Mouse (Mus musculus) gonadal fat pad, adult 2 months (tissue): ENCODE measurements around the gene Efhb. TPM values are rescaled to one million over a fixed set of nuclear protein-coding genes. Genes with fewer than 3 reads are reported as not detected.

Experiments
- polyA plus RNA-seq: library from polyadenylated mRNA; depleted of rRNA; stranded (reverse); fragments of >200 nt; gene quantifications from 2 replicates; pipeline ENCODE4 v1.2.3, GENCODE M21; 2012; rRNA removed

The Efhb gene
- polyA plus RNA-seq, 1 experiment: 0.23 TPM

Other genes starting within 250 kb of the Efhb start
- 15.5 and 17.6 TPM in 2 replicates for gene Rab5a, start 15.9 kb upstream of the Efhb start, polyA plus RNA-seq
- gene Pp2d1, start 76.1 kb upstream of the Efhb start, polyA plus RNA-seq: 0.06 TPM in 1 of 2 replicates, not detected in the other
- 13.1 and 14.7 TPM in 2 replicates for gene Kat2b, start 103.5 kb upstream of the Efhb start, polyA plus RNA-seq
- gene Sgo1, start 226.0 kb upstream of the Efhb start, polyA plus RNA-seq: 0.16 and 0.19 TPM in 2 replicates